Mouse (Mus musculus): ENCODE measurements around the gene Fkbp6.
A peak's percentile ranks its signal among the peaks of the same experiment; 100 is the strongest.

DNA sequence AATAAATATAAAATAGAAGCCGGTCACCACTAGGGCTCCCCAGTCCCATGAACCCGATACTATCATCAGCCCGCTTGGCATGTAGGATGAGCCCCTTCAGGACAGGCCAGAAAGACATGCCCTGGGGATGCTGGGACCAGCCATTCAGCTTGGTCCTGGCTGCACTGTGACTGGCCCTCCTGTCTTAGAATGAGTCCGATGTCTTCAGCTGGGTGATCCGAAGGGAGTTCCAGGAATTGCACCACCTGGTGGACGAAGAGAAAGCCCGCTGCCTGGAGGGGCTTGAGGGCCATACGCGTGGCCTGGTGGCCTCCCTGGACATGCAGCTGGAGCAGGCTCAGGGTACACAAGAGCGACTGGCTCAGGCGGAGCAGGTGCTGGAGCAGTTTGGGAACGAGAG is 13.7 kb upstream of the Fkbp6 start:
- TF ChIP-seq CTCF (IDR thresholded peaks at IDR 0.05; ENCODE audit: low read depth) (peak; percentile 71), EP300 (IDR thresholded peaks at IDR 0.05; ENCODE audit: low read depth) (no peak)
